Mouse (Mus musculus) E14TG2a.4 (cell line): ENCODE data around the gene Smpdl3b.
"Not testable (repeated sequence)": the region's sequence is repeated elsewhere in the genome, so short reads cannot be mapped to it uniquely, and the experiment has no call there.

Experiments used
- CTCF ChIP-seq: conservative IDR thresholded peaks from 2 replicates; pipeline ENCODE4 v1.5.1; 2014; ENCODE audit warnings: low read length
- POU5F1 ChIP-seq: IDR thresholded peaks from 2 replicates; pipeline ENCODE4 v1.6.1; 2014; ENCODE audit warnings: low read length, borderline replicate concordance

GRCm38 (mm10) chr4:132798666-132799065 is 41.6 kb upstream of the Smpdl3b start:
- not testable (repeated sequence) for TF ChIP-seq CTCF, POU5F1
